Mouse (Mus musculus) gastrocnemius, postnatal 10 days (tissue): Measurements from ENCODE around the gene Rnpepl1. TPM values are rescaled to one million over a fixed set of nuclear protein-coding genes. Genes with fewer than 3 reads are reported as not detected.

Source experiments
- DNase-seq: peaks from one replicate; pipeline ENCODE4 v3.0.0; 2021; ENCODE audit warnings: mixed read lengths
- long read RNA-seq, 2 experiments: library from polyadenylated mRNA; stranded (forward); transcript quantifications; one replicate each; pipeline ENCODE4 v2.0.0; 2021
- total RNA-seq, 2 experiments: library from RNA; stranded (reverse); gene quantifications; 2 replicates each; pipeline ENCODE4 v1.2.3; 2021

The Rnpepl1 gene
- total RNA-seq = 10 to 100 TPM; 61.4 to 62.3 TPM
- long read RNA-seq, experiment 1, transcript Rnpepl1-201 (11 exons, 3,337 nt) = major isoform, 111 of 150 reads
- long read RNA-seq, experiment 1, partial matches to known transcripts = 23 of 150 reads
- long read RNA-seq, experiment 1, other reads (novel, unspliced or antisense) = 16 of 150 reads
- long read RNA-seq, experiment 2, transcript Rnpepl1-201 (11 exons, 3,337 nt) = major isoform, 69 of 113 reads
- long read RNA-seq, experiment 2, partial matches to known transcripts = 16 of 113 reads
- long read RNA-seq, experiment 2, other reads (novel, unspliced or antisense) = 27 of 113 reads

GRCm38 (mm10) chr1:92910239-92910885 is at the start of gene Rnpepl1:
Gene Rnpepl1 (plus strand): TSS chr1:92910783.
- DNase-seq = peak; percentile 78

DNA sequence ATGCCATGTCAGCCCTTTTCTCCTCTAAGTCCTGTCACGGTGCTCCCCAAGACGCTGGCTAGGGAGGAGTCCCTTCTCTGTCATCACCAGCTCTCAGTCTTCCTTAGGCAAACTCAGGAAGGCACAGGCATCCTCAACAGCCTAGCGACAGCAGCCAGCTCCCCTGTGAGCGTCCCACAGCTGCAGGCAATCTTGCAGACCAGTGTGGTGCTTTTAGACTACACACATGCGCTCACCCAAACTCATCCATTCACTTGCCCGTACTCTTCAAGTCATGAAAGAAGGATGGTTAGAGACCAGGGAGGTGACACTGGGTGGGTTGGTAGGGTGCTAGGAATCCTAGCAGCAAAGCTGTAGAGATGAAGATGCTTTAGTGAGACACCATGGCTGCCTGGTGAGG is 49.1 kb upstream of the Rnpepl1 start:
- DNase-seq = no peak

- no peak for DNase-seq
Observed at GRCm38 (mm10) chr1:92863268-92863667, 47.3 kb upstream of the Rnpepl1 start.

DNA sequence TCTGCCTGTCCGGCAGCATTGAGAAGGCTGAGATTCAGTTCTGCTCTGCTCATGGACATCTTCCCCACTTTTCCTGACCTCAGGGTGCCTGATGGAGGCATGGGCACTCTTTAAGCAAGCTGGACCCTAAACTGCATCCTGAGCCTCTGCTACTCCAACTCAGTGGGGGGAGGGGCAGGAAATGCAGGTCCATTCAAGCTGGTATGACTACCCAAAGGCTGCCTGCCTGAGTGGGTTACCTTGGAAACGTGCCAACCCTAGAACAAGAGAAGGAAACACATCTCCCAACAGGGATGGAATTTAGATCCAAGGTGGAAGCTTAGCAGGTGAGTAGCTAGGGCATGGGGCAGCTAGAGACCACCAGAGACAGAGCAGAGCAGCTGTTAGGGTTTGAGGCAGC is 44.4 kb upstream of the Rnpepl1 start:
- no peak for DNase-seq

DNA sequence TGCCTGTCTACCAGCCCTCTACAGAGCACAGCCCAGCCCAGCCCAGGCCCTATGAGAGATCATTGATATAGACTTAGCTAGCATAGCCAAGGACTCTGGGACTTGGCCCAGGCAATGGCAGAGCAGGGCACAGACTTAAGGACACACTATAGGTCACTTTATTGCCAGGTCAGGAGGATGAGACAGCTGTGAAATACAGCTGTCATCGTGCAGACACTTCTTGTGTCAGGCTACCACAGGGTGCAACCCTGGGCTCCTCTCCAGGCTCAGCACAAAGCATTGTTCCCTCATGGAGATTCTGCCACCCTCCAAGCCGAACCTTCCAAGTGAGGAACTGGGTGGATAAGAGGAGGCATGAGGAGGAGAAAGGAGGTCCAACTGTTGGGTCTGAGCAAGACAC is 40.6 kb upstream of the Rnpepl1 start:
- no peak for DNase-seq

DNA sequence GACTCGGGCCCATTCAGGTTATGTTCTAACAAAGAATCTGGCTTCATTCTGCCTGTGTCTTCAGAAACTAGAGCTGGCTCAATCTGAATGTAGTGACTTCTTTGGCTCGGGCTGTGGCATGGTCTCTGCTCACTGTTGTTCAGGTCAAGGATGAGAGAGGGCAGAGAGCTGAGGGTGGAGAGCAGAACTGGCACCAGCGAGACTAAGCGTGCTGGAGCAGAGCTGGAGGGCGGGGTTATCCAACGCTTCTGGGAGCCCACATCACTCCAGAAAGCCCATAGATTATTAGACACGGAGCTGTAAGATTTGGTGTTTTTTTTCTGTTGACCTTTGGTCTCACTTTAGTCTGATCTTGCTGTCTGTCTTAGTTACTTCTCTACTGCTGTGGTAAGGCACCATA is 37.9 kb upstream of the Rnpepl1 start:
- DNase-seq = no peak

DNA sequence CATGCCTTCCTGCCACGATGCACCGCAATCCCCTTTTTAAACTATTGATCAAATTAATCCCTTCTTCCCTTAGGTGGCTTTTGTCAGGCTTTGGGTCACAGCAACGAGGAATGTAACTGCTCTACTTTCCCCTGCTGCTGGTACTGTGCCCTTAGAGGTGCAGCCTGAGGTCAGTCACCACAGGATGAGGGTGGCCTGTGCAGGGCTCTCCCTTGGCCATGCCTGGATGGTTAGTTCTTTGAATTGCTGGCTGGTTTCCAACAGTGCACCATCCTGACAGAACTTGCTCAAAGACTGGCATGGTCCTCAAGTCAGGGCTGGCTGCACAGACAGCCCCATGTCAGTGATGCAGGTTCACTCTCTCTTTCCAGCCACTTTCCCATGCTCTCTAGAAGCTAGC is 36.6 kb upstream of the Rnpepl1 start:
- no peak for DNase-seq

GRCm38 (mm10) chr1:92875360-92876111 is 35.0 kb upstream of the Rnpepl1 start:
- DNase-seq = no peak

DNA sequence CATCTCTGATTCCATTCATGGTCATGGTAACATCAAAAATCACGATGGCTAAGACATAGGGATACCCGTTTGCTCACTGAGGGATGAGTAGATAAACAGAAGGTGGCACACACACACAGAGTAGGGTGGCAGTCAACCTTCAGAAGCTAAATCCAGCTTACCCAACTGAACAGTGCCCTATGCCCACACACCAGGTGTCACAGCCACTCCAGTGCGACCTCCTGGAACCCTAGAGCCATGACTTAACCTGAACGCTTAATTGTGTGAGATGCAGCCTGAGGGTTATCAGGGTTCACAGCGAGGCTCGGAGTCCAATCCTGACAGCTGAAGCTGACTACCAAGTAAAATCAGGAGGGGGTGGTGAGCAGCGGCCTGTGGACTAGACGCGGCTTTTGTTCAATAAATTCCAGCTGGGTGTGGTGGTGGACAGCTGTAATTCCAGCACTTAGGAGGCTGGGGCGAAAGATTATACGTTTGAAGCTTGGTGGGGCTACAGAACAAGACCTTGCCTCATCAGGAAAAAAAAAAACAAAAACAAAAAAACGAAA is 33.1 kb upstream of the Rnpepl1 start:
- DNase-seq = no peak

- DNase-seq = no peak
Observed at GRCm38 (mm10) chr1:92878066-92878741, 32.4 kb upstream of the Rnpepl1 start.

DNA sequence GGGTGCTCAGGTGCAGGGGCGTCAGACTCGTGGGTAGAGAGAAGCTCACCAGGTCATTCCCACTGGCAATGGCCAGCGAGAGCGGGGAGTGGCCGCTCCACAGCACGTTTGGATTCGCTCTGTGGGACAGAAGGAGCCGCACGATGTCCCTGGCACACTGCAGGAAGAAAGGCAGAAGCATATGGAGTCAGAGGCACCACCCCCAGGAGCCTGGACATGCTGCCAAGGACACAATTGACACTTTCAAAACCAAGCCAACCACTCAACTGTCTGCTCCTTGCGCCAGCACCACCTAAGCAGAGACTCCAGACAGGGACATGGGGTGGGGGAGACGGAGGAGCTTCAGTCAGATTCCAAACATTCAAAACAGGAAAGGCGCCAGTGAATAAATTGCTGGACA is 31.3 kb upstream of the Rnpepl1 start:
- no peak for DNase-seq

- DNase-seq = no peak
Observed at GRCm38 (mm10) chr1:92880101-92880500, 30.5 kb upstream of the Rnpepl1 start.

- DNase-seq = no peak
Observed at GRCm38 (mm10) chr1:92881982-92882381, 28.6 kb upstream of the Rnpepl1 start.

GRCm38 (mm10) chr1:92888901-92889655 is 21.5 kb upstream of the Rnpepl1 start:
- DNase-seq = no peak

DNA sequence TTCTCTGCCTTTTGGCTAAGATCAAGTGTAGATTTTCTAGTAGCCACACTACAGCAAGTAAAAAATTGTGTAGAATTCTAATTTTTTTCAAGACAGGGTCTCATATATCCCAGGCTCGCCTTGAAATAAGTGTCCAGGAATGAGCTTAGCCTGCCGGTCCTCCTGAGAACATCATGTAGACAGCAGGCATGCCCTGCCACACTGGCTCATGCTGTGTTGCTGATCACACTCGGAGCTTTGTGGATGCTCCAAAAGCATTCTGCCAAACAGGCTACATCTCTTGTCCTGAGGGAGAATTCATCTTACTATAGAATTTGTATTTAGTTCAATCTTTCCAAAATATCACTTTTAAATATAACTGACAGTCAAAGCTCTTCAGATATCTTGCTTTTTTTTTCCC is 17.8 kb upstream of the Rnpepl1 start:
- DNase-seq = no peak

- DNase-seq = no peak
Observed at GRCm38 (mm10) chr1:92893896-92894295, 16.7 kb upstream of the Rnpepl1 start.

DNA sequence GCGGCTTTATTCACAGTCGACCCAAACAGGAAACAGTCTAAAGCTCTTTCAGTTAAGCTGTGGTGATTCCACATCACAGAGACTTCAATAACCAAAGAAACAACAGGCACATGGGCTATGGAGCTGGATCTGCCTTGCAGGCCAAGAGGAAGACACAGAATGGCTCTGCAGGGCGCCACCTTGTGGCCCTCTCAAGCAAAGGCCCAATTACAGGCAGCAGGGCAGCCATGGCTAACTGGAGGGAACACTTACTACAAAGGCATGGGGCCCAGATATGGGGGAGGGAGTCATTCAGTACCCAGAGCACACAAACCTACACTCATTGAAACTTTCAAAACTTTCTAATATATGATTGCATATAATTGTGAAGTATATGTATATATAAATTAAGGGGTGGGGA is 15.5 kb upstream of the Rnpepl1 start:
- peak; percentile 75 for DNase-seq

GRCm38 (mm10) chr1:92902786-92903185 is 7.8 kb upstream of the Rnpepl1 start, which contains the start of gene Ankmy1:
Gene Ankmy1 (minus strand): TSS chr1:92902906.
- DNase-seq = peak; percentile 42

GRCm38 (mm10) chr1:92903627-92904026 is 7.0 kb upstream of the Rnpepl1 start:
- DNase-seq = peak; percentile 0

GRCm38 (mm10) chr1:92905703-92906310 is 4.8 kb upstream of the Rnpepl1 start:
- peak; percentile 15 for DNase-seq
